Comparison of ENCODE assay signal across 9 mouse cellular contexts in genomic region chr17:11664610-11665345, GRCm38 (mm10).
A peak's percentile ranks its signal among the peaks of the same experiment; 100 is the strongest.
DNase-seq lines count a peak whose midpoint lies in the region; ATAC-seq lines count a peak whose summit lies in the region.
"Had no signal": no experiment of that assay in that cellular context is flagged by ENCODE, and none has a peak within 500 bp of the region (broad histone marks: within the 10 kb centered on the region; RNA-seq: fewer than 3 reads in every experiment).

No protein-coding gene starts in this region.

- peaks cover 9% of the 10 kb centered on the region for H3K4me1 ChIP-seq in forebrain, embryonic 10.5 days
- no peaks in the 10 kb centered on the region for H3K4me1 ChIP-seq in neural tube, embryonic 14.5 days (ENCODE audit: control insufficient read depth, insufficient read depth, low read length)

- WGBS in forebrain, embryonic 10.5 days = 34% methylated on average over 20 of the region's 20 CpGs
- WGBS in neural tube, embryonic 14.5 days = 36% methylated on average over 20 of the region's 20 CpGs

- H3K4me2 ChIP-seq in neural tube, embryonic 14.5 days (ENCODE audit: low read depth, low read length) = peak overlapping the region; percentile 30; the same call in 1 of the 2 replicates

- peak overlapping the region; percentile 31 for H3K4me3 ChIP-seq in forebrain, embryonic 10.5 days
- H3K4me3 ChIP-seq in neural tube, embryonic 14.5 days (ENCODE audit: low read depth, low read length) = peak overlapping the region; percentile 1; the same call in 1 of the 2 replicates

- H3K27me3 ChIP-seq in forebrain, embryonic 10.5 days (ENCODE audit: poor library complexity, severe bottlenecking) = peaks cover 13% of the 10 kb centered on the region
- H3K27me3 ChIP-seq in neural tube, embryonic 14.5 days (ENCODE audit: control insufficient read depth, insufficient read depth, low read length) = no peaks in the 10 kb centered on the region; the same call in 1 of the 2 replicates
- H3K27me3 ChIP-seq: Patski had no signal

- H3K9ac ChIP-seq in neural tube, embryonic 14.5 days (replicated peaks; ENCODE audit: low read depth, low read length) = no peak overlapping the region

- H3K36me3 ChIP-seq in forebrain, embryonic 10.5 days (replicated peaks) = no peaks in the 10 kb centered on the region
- no peaks in the 10 kb centered on the region for H3K36me3 ChIP-seq in neural tube, embryonic 14.5 days (ENCODE audit: control insufficient read depth, insufficient read depth, low read length)

- no peaks in the 10 kb centered on the region for H3K9me3 ChIP-seq in forebrain, embryonic 10.5 days
- no peaks in the 10 kb centered on the region for H3K9me3 ChIP-seq in neural tube, embryonic 14.5 days (ENCODE audit: control insufficient read depth, low read length)

- DNase-seq in kidney, adult 18-20 months = peak; percentile 25
- DNase-seq in kidney, postnatal 10 days = no peak
- no peak for DNase-seq in forebrain, embryonic 10.5 days (ENCODE audit: extremely low spot score, low spot score)
- DNase-seq in kidney, adult 8-10 months = peak; percentile 20 to 28
- no peak for DNase-seq in urinary bladder, postnatal 14 days (ENCODE audit: low spot score)
- DNase-seq in frontal cortex, postnatal 36 days (ENCODE audit: low spot score in 2 of 2) = no peak

- ATAC-seq in neural tube, embryonic 14.5 days (ENCODE audit: low read depth) = peak; percentile 80; the same call in 1 of the 2 replicates
- ATAC-seq in granulocyte monocyte progenitor cell, adult 5-6 weeks (replicated peaks; ENCODE audit: poor library complexity, severe bottlenecking) = no peak
- ATAC-seq: Patski had no signal

- H3K27ac ChIP-seq in forebrain, embryonic 10.5 days = no peak overlapping the region
- no peak overlapping the region for H3K27ac ChIP-seq in neural tube, embryonic 14.5 days (ENCODE audit: low read depth, low read length)

Comparison
In these comparisons a context has a peak if more than half of its experiments do, and no peak if none do; other contexts are left out.
1. DNase-seq: peak in kidney, adult 18-20 months (single experiment) and kidney, adult 8-10 months (2 of 2); none in kidney, postnatal 10 days (single experiment), forebrain, embryonic 10.5 days (single experiment), urinary bladder, postnatal 14 days (single experiment) and frontal cortex, postnatal 36 days (0 of 2).